Mouse (Mus musculus) hindbrain, embryonic 11.5 days (tissue): ENCODE measurements around the gene Stk32c. TPM values are rescaled to one million over a fixed set of nuclear protein-coding genes. Genes with fewer than 3 reads are reported as not detected.

Experiments used
- ATAC-seq: fragments of 200-750 bp; cut with Nextera tagmentation; 2 replicates; pipeline ENCODE4 v1.8.0; 2017; ENCODE audit warnings: mild to moderate bottlenecking, moderate TSS enrichment, moderate library complexity; ENCODE audit not compliant: low FRiP score
- DNase-seq: peaks from one replicate; pipeline ENCODE4 v3.0.0-alpha.2; 2015; ENCODE audit warnings: low spot score
- H3K27ac ChIP-seq: fragments of 300-500 bp; sonication (generic); 2 replicates; pipeline ENCODE4 v1.5.1; 2014; ENCODE audit warnings: mild to moderate bottlenecking, low read depth, low read length
- H3K27me3 ChIP-seq: fragments of 300-500 bp; sonication (generic); 2 replicates; pipeline ENCODE4 v1.6.1; 2014; ENCODE audit warnings: mild to moderate bottlenecking, low read length, moderate library complexity, mixed read lengths; ENCODE audit not compliant: control insufficient read depth, insufficient read depth
- H3K36me3 ChIP-seq: fragments of 300-500 bp; sonication (generic); 2 replicates; pipeline ENCODE4 v1.6.1; 2014; ENCODE audit warnings: mild to moderate bottlenecking, low read length, moderate library complexity, mixed read lengths; ENCODE audit not compliant: control insufficient read depth, insufficient read depth
- H3K4me1 ChIP-seq: fragments of 300-500 bp; sonication (generic); replicated peaks from 2 replicates; pipeline ENCODE4 v1.6.1; 2014; ENCODE audit warnings: low read length, mixed read lengths; ENCODE audit not compliant: control insufficient read depth, insufficient read depth
- H3K4me2 ChIP-seq: fragments of 300-500 bp; sonication (generic); replicated peaks from 2 replicates; pipeline ENCODE4 v1.6.1; 2014; ENCODE audit warnings: mild to moderate bottlenecking, low read depth, low read length
- H3K4me3 ChIP-seq: fragments of 300-500 bp; sonication (generic); 2 replicates; pipeline ENCODE4 v1.5.1; 2014; ENCODE audit warnings: low read depth, low read length
- H3K9ac ChIP-seq: fragments of 300-500 bp; sonication (generic); 2 replicates; pipeline ENCODE4 v1.6.1; 2014; ENCODE audit warnings: low read depth, low read length
- H3K9me3 ChIP-seq: fragments of 300-500 bp; sonication (generic); 2 replicates; pipeline ENCODE4 v1.6.1; 2016; ENCODE audit warnings: low read length; ENCODE audit not compliant: control insufficient read depth
- WGBS: fragments of 180-500 bp; shearing (Covaris S2); extraction: QIAGEN DNeasy Blood & Tissue Kit; methylation state at CpG from one replicate; pipeline ENCODE4 v1.1.7; 2014; 5-methylcytosine and 5-hydroxymethylcytosine counted together
- polyA plus RNA-seq: library from polyadenylated mRNA; unstranded; fragments of >200 nt; fragmentation: Nextera tagmentation; extraction: Ambion mirVana; gene quantifications from 2 replicates; pipeline ENCODE4 v1.2.1, GENCODE M21; 2014

The Stk32c gene
- polyA plus RNA-seq, 1 experiment from 2014 or later: 0.54 TPM

- Histone ChIP-seq H3K27me3 (no peaks in the 10 kb centered on the region), H3K4me1 (no peaks in the 10 kb centered on the region), H3K4me2 (no peak overlapping the region), H3K27ac (no peak overlapping the region), H3K9ac (no peak overlapping the region), H3K36me3 (no peaks in the 10 kb centered on the region), H3K9me3 (no peaks in the 10 kb centered on the region), H3K4me3 (no peak overlapping the region)
- peak; percentile 75 for ATAC-seq
- WGBS: 64% methylated on average over 10 of the region's 10 CpGs
- peak; percentile 63 for DNase-seq
Observed at GRCm38 (mm10) chr7:139103960-139104381, 109.1 kb downstream of the Stk32c start.

DNA sequence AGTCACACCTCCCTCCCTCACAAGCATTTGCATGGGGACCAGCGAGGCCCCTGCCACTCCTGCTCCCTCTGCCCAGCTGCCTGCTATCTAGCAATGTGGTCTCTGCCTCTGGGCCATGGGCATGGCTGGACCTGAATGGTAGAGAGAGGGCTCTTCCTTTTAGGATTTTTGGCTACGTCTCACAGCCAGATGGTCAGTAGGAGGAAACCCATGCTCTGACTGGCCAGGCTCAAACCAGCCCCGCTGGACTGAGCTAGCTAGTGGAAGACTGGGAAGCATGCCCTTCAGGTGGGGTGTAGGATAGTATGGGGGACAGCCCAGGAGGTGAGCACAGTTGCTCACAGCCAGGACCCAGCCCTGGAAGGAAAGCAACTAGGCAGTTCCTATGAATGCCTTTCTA lies 111.3 kb downstream of the Stk32c start:
- no peak overlapping the region for H3K4me3 ChIP-seq
- no peak overlapping the region for H3K27ac ChIP-seq
- H3K36me3 ChIP-seq: no peaks in the 10 kb centered on the region
- ATAC-seq (no peak), DNase-seq (no peak)
- 68% methylated on average over 3 of the region's 3 CpGs for WGBS
- no peaks in the 10 kb centered on the region for H3K4me1 ChIP-seq
- H3K9me3 ChIP-seq: no peaks in the 10 kb centered on the region
- H3K27me3 ChIP-seq: no peaks in the 10 kb centered on the region
- H3K9ac ChIP-seq: no peak overlapping the region
- no peak overlapping the region for H3K4me2 ChIP-seq

- 74% methylated on average over 10 of the region's 10 CpGs for WGBS
- Histone ChIP-seq H3K9me3 (no peaks in the 10 kb centered on the region), H3K4me3 (no peak overlapping the region), H3K4me2 (no peak overlapping the region), H3K27me3 (no peaks in the 10 kb centered on the region), H3K4me1 (no peaks in the 10 kb centered on the region), H3K27ac (no peak overlapping the region), H3K36me3 (no peaks in the 10 kb centered on the region), H3K9ac (no peak overlapping the region)
- no peak for ATAC-seq
- no peak for DNase-seq
Observed at GRCm38 (mm10) chr7:139101286-139101804, 111.8 kb downstream of the Stk32c start.

- 83% methylated on average over 12 of the region's 12 CpGs for WGBS
- H3K9ac ChIP-seq: no peak overlapping the region
- no peaks in the 10 kb centered on the region for H3K4me1 ChIP-seq
- H3K4me3 ChIP-seq: no peak overlapping the region
- H3K36me3 ChIP-seq: peaks cover 3% of the 10 kb centered on the region; the same call in 1 of the 2 replicates
- H3K4me2 ChIP-seq: no peak overlapping the region
- H3K27me3 ChIP-seq: no peaks in the 10 kb centered on the region
- no peak for ATAC-seq
- H3K9me3 ChIP-seq: no peaks in the 10 kb centered on the region
- H3K27ac ChIP-seq: no peak overlapping the region
- no peak for DNase-seq
Observed at GRCm38 (mm10) chr7:139100531-139101095, 112.5 kb downstream of the Stk32c start.

- H3K27me3 ChIP-seq: no peaks in the 10 kb centered on the region
- no peak overlapping the region for H3K9ac ChIP-seq
- no peaks in the 10 kb centered on the region for H3K4me1 ChIP-seq
- H3K36me3 ChIP-seq: peaks cover 10% of the 10 kb centered on the region
- DNase-seq (no peak), ATAC-seq (no peak)
- no peak overlapping the region for H3K4me3 ChIP-seq
- no peak overlapping the region for H3K27ac ChIP-seq
- H3K4me2 ChIP-seq: no peak overlapping the region
- no peaks in the 10 kb centered on the region for H3K9me3 ChIP-seq
- WGBS: 94% methylated on average over 6 of the region's 6 CpGs
Observed at GRCm38 (mm10) chr7:139096399-139096798, 116.7 kb downstream of the Stk32c start.

GRCm38 (mm10) chr7:139095282-139095681 lies 117.8 kb downstream of the Stk32c start:
- Histone ChIP-seq H3K27ac (no peak overlapping the region), H3K4me3 (no peak overlapping the region), H3K9ac (no peak overlapping the region), H3K36me3 (peaks cover 16% of the 10 kb centered on the region), H3K4me1 (no peaks in the 10 kb centered on the region), H3K27me3 (no peaks in the 10 kb centered on the region), H3K4me2 (no peak overlapping the region), H3K9me3 (no peaks in the 10 kb centered on the region)
- 88% methylated on average over 7 of the region's 7 CpGs for WGBS
- no peak for DNase-seq
- ATAC-seq: no peak

DNA sequence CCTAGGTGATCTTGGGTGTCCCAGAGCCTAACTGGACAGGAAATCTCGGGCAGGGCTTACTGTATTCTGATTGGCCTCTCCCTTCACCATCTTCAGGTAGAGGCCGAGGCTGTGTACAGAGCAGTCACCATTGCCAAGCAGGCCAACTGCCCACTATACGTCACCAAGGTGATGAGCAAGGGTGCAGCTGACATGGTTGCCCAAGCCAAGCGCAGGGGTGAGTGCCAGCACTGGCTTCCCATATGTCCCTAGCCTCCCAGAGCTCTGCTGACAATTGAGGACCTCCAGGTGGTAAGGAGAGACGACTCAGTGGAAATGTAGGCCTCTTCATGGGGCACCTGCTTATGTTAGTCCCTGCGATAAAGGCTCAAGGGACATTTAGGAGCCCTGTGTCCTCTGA lies 118.3 kb downstream of the Stk32c start:
- Histone ChIP-seq H3K4me1 (no peaks in the 10 kb centered on the region), H3K27ac (no peak overlapping the region), H3K9me3 (no peaks in the 10 kb centered on the region), H3K36me3 (peaks cover 16% of the 10 kb centered on the region), H3K27me3 (no peaks in the 10 kb centered on the region), H3K9ac (no peak overlapping the region), H3K4me2 (no peak overlapping the region), H3K4me3 (no peak overlapping the region)
- WGBS: 89% methylated on average over 6 of the region's 6 CpGs
- DNase-seq (no peak), ATAC-seq (no peak)

DNA sequence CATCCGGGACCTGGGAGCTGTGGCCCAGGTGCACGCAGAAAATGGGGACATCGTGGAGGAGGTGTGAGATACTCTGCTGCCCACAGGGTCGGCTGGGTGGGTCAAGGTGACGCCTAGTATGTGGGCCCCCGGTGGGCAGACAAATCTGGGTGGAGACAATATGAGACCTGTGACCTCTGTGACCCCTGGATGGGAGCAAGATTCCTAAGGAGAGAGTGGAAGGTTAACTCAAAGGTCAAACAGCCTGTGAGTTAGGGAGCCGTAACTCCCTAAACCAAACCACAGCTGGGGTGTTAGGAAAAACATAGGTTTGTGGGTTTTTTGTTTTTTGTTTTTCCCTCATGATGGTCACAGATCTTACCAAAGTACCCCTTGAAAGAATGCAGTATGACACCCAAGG lies 119.3 kb downstream of the Stk32c start:
- H3K36me3 ChIP-seq: peaks cover 16% of the 10 kb centered on the region
- no peak overlapping the region for H3K4me2 ChIP-seq
- no peaks in the 10 kb centered on the region for H3K4me1 ChIP-seq
- no peaks in the 10 kb centered on the region for H3K9me3 ChIP-seq
- DNase-seq: no peak
- 74% methylated on average over 7 of the region's 7 CpGs for WGBS
- no peaks in the 10 kb centered on the region for H3K27me3 ChIP-seq
- H3K4me3 ChIP-seq: no peak overlapping the region
- no peak overlapping the region for H3K9ac ChIP-seq
- H3K27ac ChIP-seq: no peak overlapping the region
- ATAC-seq: no peak

DNA sequence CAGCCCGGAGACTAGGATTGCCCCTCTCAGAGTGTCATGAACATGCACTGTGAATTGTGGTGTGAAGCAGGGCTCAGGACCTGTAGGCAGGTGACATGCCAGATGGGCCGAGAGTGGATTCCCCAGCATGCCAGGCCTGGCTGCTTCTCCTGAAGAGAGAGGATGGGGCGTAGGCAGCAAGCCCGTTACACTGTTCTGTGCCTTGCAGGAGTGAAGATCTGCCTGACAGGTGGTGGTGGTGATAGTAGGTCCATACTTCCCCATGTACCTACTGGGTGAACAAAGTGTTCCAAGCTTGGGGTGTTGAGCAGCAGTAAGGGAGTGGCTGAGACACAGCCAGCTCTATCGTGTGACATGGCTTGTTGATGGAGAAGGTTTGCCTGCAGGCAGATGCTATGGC lies 120.0 kb downstream of the Stk32c start:
- H3K27ac ChIP-seq: no peak overlapping the region
- no peaks in the 10 kb centered on the region for H3K27me3 ChIP-seq
- ATAC-seq (no peak), DNase-seq (no peak)
- H3K4me1 ChIP-seq: no peaks in the 10 kb centered on the region; the same call in 1 of the 2 replicates
- H3K4me2 ChIP-seq: no peak overlapping the region
- peaks cover 16% of the 10 kb centered on the region for H3K36me3 ChIP-seq
- WGBS: 94% methylated on average over 5 of the region's 5 CpGs
- no peak overlapping the region for H3K4me3 ChIP-seq
- no peak overlapping the region for H3K9ac ChIP-seq
- H3K9me3 ChIP-seq: no peaks in the 10 kb centered on the region
